Mouse (Mus musculus) retina, postnatal 7 days (tissue): Measurements from ENCODE around the gene Ppp1r9a.

Source experiments
- DNase-seq: peaks from one replicate; pipeline ENCODE4 v3.0.0-alpha.2; 2012; ENCODE audit warnings: low read depth, low spot score

The Ppp1r9a gene

GRCm38 (mm10) chr6:4956651-4957050 lies 53.9 kb downstream of the Ppp1r9a start:
- no peak for DNase-seq

DNA sequence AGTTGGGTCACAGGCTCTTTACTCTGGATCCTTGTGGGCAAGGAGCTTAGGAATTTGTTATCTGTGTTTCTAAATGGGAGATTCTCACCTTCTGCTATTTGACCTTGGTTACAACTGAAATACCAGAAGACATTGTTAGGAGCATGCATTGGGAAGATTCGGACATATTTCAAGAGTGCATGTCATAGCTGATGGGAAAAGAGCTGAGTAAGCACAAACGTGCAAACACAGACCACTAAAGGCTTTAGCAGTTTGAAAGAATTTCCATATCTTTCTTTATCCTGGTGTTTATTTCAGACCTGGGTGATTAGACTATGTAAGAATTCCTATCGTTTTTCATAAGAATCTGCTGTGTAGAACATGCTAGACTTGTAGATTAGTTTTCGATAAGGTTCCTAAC lies 59.5 kb downstream of the Ppp1r9a start:
- DNase-seq, result no peak

DNA sequence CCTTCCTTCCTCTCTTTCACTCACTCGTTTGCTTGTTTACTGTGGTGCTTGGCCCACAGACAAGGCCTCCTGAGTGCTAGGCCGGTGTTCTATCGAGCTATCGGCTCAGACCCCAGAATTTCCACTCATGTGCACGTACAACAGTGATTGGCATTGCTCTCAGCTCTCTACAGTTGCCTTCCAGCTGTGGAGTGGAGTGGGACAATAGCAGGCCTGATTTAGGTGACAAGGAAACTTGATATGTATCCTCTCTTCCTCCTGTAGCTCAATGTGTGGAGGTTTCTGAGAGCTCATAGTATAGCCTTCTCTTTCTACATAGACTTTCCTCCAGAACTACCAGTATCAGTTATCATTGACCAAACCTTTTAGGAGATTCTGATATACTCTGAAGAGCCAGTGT lies 60.3 kb downstream of the Ppp1r9a start:
- no peak for DNase-seq

DNA sequence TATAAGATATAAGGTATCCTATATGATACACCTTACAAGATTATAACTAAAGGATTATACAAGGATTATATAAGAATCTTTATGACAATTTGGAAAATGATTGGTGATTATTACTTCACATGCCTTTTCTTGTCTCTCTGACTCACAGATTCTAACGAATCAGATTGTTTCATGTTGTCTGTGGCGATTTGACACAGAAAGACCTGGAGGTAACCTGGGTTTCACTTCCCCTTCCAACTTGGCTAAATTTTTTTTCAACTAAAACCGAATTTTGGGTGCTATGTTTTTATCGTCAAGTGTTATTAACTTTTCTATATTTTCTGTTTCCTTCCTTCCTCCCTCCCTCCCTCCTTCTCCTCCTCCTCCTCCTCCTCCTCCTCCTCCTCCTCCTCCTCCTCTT lies 64.5 kb downstream of the Ppp1r9a start:
- no peak for DNase-seq

- no peak for DNase-seq
These were observed 68.5 kb downstream of the Ppp1r9a start for GRCm38 (mm10) chr6:4971229-4971628.

- DNase-seq, result no peak
These were observed 70.1 kb downstream of the Ppp1r9a start for GRCm38 (mm10) chr6:4972808-4973207.

GRCm38 (mm10) chr6:4973337-4973736 lies 70.6 kb downstream of the Ppp1r9a start:
- DNase-seq, result no peak

GRCm38 (mm10) chr6:4977515-4977914 lies 74.8 kb downstream of the Ppp1r9a start:
- DNase-seq, result no peak

GRCm38 (mm10) chr6:4978249-4978648 lies 75.5 kb downstream of the Ppp1r9a start:
- no peak for DNase-seq

DNA sequence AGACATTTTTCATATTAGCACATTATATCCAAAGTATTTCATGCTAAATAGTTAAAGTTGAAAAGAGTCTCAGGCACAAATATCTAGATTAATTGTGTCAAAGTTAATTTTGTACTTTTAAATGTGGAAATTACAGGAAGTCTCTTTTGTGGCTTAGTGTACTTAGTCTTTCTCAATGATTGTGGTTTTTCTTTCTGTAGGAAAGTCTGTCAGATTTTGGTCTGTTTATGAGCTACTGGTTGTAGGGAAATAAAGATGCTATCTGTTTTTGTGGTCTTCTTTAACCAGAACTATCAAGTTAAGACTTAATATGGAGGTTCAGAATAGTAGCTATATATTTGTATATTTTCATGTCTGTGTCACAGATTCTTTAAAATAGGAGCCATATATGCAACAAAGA lies 76.2 kb downstream of the Ppp1r9a start:
- DNase-seq, result no peak

DNA sequence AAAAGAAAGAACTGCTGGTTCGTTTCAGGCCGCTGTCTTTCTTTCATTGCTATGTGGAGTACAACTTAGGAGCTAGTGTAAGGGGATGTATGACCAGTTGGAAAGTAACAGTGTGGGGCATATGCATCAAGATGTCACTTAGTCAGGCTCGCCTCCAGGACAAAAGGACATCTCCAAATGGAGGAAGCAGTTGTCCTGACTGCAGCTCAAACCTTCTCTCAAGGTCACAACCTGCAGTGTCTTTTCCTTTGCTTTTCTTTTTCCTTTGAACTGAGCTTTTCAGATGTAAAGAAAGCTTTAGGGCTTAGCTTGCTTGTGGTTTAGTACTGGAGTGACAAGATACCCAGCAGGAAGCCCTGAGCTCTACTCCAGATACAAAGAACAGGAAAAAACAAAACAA lies 77.4 kb downstream of the Ppp1r9a start:
- DNase-seq, result no peak

- DNase-seq, result no peak
These were observed 80.0 kb downstream of the Ppp1r9a start for GRCm38 (mm10) chr6:4982686-4983162.

DNA sequence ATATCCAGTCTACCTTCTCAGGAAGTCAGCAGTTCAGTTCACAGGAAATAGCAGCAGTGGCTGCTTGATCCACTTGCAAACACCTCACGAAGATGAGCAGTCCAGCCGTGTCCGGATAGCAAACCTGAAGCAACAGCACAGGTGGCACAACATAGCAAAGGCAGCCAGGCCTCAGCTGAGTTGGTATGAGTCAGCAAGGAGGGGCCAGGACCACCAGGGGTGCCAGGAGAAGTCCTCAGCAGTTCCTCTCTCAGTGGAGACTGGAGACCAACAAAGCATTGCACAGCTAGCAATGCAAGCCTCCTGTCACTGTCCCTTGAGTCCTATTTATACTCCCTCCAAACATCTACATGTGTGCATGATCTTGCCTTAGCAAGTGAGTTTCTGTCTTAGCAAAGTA lies 83.0 kb downstream of the Ppp1r9a start:
- DNase-seq, result no peak

DNA sequence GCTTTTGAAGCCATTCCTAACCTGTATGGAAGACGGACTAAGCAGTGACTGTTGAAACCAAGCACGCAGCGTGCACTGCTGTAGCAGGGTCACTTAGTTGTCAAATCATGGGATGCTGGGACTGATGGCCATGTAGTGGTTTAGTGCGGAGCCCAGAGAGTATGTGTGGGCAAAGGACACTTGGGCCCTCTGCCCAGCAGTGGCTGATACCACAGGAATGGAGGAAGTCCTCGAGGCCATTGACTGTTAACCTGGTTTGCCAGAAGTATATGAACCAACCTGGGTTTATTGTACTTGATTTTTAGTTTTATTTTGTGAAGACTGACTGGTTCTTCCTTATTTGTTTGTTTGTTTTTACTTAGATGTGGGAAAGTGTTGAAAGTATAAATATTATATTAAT lies 84.4 kb downstream of the Ppp1r9a start:
- DNase-seq, result no peak

DNA sequence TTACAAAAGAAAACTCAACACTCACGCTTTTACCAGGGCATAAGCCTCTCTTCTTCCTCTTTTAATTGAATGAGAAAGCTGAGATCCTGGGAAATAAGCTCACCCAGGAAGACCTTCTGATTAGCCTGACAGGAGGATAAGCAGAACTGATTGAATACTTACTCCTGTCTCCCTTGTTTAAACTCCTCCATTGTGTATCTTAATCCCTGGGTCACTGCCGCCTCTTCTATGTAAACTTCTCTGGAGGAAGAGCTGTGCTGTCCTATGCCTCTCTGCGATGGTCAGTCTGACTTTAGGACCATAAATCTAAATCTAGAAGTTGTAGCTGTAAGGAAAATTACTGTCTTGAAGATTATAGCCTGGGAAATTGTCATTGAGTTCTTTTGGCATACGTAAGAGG lies 86.0 kb downstream of the Ppp1r9a start:
- DNase-seq, result no peak

DNA sequence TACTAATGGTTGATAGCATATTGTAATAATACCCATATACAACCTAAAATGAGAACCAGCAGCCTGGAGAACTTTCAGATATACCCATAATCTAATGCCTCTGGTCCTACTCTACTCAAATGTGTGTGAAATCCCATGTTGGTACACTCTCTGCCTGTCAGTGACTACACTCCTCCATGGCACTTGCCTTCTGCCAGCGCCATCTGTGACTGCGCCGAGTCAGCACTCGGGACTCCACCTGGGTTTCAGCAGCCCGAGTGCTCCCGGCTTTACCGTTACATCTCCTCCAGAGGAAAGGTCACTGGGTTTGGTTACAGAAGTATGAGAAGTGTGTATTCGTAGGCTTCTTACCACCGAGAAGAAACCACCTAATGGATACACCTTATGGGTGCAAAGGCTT lies 89.6 kb downstream of the Ppp1r9a start:
- no peak for DNase-seq

GRCm38 (mm10) chr6:4993600-4994160 lies 91.0 kb downstream of the Ppp1r9a start:
- no peak for DNase-seq

GRCm38 (mm10) chr6:4994161-4994919 lies 91.6 kb downstream of the Ppp1r9a start:
- DNase-seq, result no peak

GRCm38 (mm10) chr6:4997599-4997998 lies 94.9 kb downstream of the Ppp1r9a start:
- no peak for DNase-seq

- no peak for DNase-seq
These were observed 96.2 kb downstream of the Ppp1r9a start for GRCm38 (mm10) chr6:4998929-4999328.

DNA sequence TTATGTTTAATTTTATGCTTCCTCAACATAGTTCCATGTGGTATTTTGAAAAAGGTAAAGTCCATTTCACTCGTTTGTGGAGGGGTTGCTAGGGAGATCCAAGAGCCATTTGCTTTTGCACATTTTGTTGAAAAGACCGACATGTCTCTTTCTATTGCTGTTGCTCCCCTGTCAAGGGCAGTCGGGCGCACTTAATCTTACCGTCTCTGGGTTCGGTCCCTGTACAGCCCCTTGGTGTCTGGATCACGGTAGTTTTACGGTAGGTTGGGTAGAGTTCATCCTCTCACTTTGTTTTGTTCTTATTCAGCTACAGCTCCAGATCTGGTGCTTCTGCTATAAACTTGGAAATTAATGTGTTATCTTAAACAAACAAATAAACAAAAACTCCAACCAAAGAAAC lies 98.1 kb downstream of the Ppp1r9a start:
- no peak for DNase-seq

DNA sequence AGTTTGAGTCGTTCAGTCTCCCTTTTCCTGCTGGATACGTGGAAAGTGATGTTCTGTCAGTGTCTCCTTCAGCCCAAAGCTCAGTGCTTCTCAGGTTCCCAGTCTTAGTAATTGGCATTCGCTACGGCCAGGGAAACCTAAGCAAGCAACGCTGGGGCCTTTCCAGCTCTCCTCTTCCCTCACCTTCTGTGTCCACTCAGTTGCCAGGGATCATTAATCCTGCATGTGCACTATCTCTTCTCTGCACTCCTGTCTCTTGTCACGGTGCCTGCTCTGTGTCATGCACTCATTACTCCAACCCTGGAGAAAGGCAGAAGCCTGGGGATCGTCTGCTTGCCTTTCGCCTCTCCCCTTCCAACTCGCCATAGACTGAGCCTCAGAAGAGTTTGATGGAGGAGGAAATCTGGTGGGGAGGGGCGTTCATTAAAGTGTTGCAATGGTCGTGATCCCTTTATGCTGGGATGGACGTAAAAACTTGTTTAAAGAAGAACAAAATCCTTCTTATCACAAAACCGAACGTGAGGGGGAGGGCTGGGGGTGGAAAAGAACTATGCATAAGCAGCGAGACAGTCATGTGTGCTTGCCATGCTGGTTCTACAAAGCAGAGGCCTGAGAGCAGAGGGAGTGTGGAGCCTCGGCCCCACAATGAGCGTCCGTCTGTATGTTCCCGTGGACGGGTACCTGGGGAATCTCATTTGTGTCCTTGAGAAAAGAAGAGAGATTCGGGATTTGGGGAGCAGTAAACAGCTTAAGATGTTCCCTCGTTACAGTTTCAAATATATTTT lies 103.0 kb downstream of the Ppp1r9a start:
- DNase-seq, result no peak
